Mouse (Mus musculus): ENCODE measurements at regions not wholly inside any gene's neighbourhood (a gene's known extent, or its start where the extent isn't known, plus 50 kb on each side); places are given as distances from the start of the nearest gene placed in this dataset.

DNA sequence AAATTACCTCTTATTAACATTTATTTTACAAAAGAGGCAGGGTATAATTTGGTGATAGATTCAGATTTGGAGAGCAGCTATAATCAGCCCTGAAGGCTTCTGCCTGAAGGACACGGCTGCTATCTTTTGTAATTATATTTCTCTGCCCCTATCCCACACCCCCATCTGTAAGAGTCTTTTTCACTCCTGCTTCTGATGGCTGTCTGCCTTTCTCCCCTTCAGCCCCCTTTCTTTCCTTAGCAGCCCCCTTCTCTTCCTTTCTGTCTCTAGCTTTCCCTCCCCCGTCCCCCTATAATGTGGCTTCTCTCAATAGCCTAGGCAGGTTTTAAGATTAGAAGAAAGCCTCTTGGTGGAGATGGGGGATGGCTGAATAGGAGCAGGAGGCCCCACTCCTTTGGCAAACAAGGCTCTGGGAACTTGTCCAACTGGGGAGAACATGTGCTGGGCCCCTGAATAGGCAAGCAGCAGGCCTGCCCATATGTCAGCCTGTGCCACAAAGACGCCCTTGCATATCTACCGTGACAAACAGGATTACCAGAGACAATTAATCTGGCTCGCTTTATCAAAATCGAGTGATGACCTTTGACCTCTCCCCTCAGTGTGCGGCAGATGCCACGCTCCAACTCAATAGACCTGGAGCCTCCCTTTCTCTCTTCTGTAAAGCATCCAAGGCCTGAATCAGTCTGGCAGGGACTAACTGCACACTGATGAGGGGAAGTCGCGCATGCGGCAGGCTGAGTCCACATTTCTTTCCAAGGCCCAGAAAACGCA lies 615.1 kb downstream of the Hdgfl1 start:
- no peak for TF ChIP-seq CTCF (conservative IDR thresholded peaks at IDR 0.05; ENCODE audit: low read length)
- no peak for TF ChIP-seq NANOG (IDR thresholded peaks at IDR 0.05; ENCODE audit: borderline replicate concordance, low read length)
